Mouse (Mus musculus) CH12.LX (cell line): ENCODE measurements around the gene Fam120a. TPM values are rescaled to one million over a fixed set of nuclear protein-coding genes. Genes with fewer than 3 reads are reported as not detected.

Experiments
- DNase-seq: peaks from one replicate; pipeline ENCODE4 v3.0.0-alpha.2; 2013; ENCODE audit errors: extremely low read depth
- H3K27ac ChIP-seq: 2 replicates; pipeline ENCODE4 v1.5.1; 2012; ENCODE audit warnings: low read depth, mild to moderate bottlenecking, control low read depth, moderate library complexity; ENCODE audit not compliant: insufficient read depth
- H3K27me3 ChIP-seq: replicated peaks from 2 replicates; pipeline ENCODE3; 2012; ENCODE audit warnings: inconsistent platforms
- H3K36me3 ChIP-seq, 2 experiments: replicated peaks in 1 of 2; 2 replicates each; pipeline versions ENCODE3 to v1.6.1; 2012; ENCODE audit warnings: inconsistent platforms in 1 of 2, low read length in 1 of 2, mild to moderate bottlenecking in 1 of 2, mixed read lengths in 1 of 2, moderate library complexity in 1 of 2; ENCODE audit not compliant: control insufficient read depth in 1 of 2, insufficient read depth in 1 of 2
- H3K4me1 ChIP-seq, 2 experiments: 2 replicates each; pipeline ENCODE4 v1.6.1; 2012; ENCODE audit warnings: inconsistent platforms in 1 of 2, moderate library complexity in 1 of 2; ENCODE audit not compliant: insufficient read depth in 2 of 2, control insufficient read depth in 1 of 2
- H3K4me2 ChIP-seq: 2 replicates; pipeline ENCODE4 v1.6.1; 2012; ENCODE audit warnings: low read depth, mild to moderate bottlenecking, control low read depth; ENCODE audit not compliant: poor library complexity, insufficient read depth, severe bottlenecking
- H3K4me3 ChIP-seq, 3 experiments: fragments of 150-350 bp in 1 of 3; sonication (generic) in 1 of 3; replicated peaks in 1 of 3; 2 replicates each; pipeline versions ENCODE3 to v1.5.1; 2011 to 2012; ENCODE audit warnings: low read depth in 2 of 3, low read length in 2 of 3, mild to moderate bottlenecking in 2 of 3, moderate library complexity in 2 of 3, control low read depth in 1 of 3, improper control_type of control experiment in 1 of 3, inconsistent platforms in 1 of 3, mixed read lengths in 1 of 3; ENCODE audit not compliant: poor library complexity in 1 of 3
- H3K79me2 ChIP-seq: replicated peaks from 2 replicates; pipeline ENCODE4 v1.6.1; 2012; ENCODE audit warnings: mild to moderate bottlenecking, moderate library complexity; ENCODE audit not compliant: control insufficient read depth, poor library complexity, insufficient read depth, severe bottlenecking; ENCODE audit errors: extremely low read depth
- H3K9ac ChIP-seq: 2 replicates; pipeline ENCODE4 v1.6.1; 2012; ENCODE audit warnings: low read depth, mild to moderate bottlenecking, control low read depth, moderate library complexity; ENCODE audit not compliant: insufficient read depth
- H3K9me3 ChIP-seq: replicated peaks from 2 replicates; pipeline ENCODE3; 2012; ENCODE audit warnings: low read length, inconsistent platforms, mixed read lengths
- CHD1 ChIP-seq: IDR thresholded peaks from 2 replicates; pipeline ENCODE4 v1.6.1; 2012; ENCODE audit warnings: low read depth, low read length, improper control_type of control experiment, inconsistent platforms
- CTCF ChIP-seq, 2 experiments: IDR thresholded peaks in 1 of 2; conservative IDR thresholded peaks in 1 of 2; 2 replicates each; pipeline ENCODE4 v1.5.1; 2011 to 2012; ENCODE audit warnings: low read depth in 2 of 2, low read length in 2 of 2, improper control_type of control experiment in 1 of 2, inconsistent platforms in 1 of 2, mild to moderate bottlenecking in 1 of 2, moderate library complexity in 1 of 2
- E2F4 ChIP-seq: IDR thresholded peaks from 2 replicates; pipeline ENCODE4 v1.6.1; 2011; ENCODE audit warnings: low read depth, low read length, improper control_type of control experiment; ENCODE audit not compliant: insufficient replicate concordance
- ETS1 ChIP-seq: conservative IDR thresholded peaks from 2 replicates; pipeline ENCODE4 v1.6.1; 2012; ENCODE audit warnings: low read depth, mild to moderate bottlenecking, inconsistent platforms, low read length, improper control_type of control experiment, moderate library complexity
- GABPA ChIP-seq: IDR thresholded peaks from 2 replicates; pipeline ENCODE4 v1.6.1; 2012; ENCODE audit warnings: low read depth, low read length, improper control_type of control experiment, inconsistent platforms; ENCODE audit not compliant: insufficient replicate concordance
- HCFC1 ChIP-seq: IDR thresholded peaks from 2 replicates; pipeline ENCODE4 v1.6.1; 2012; ENCODE audit warnings: low read depth, mild to moderate bottlenecking, inconsistent platforms, low read length, improper control_type of control experiment
- JUN ChIP-seq: IDR thresholded peaks from 2 replicates; pipeline ENCODE4 v1.6.1; 2011; ENCODE audit warnings: low read depth, mild to moderate bottlenecking, low read length, improper control_type of control experiment, moderate library complexity; ENCODE audit not compliant: insufficient read depth
- JUND ChIP-seq: conservative IDR thresholded peaks from 2 replicates; pipeline ENCODE4 v1.6.1; 2011; ENCODE audit warnings: low read depth, low read length, improper control_type of control experiment
- MAFK ChIP-seq: IDR thresholded peaks from 2 replicates; pipeline ENCODE4 v1.6.1; 2011; ENCODE audit warnings: low read length, improper control_type of control experiment; ENCODE audit not compliant: insufficient replicate concordance
- MYC ChIP-seq: IDR thresholded peaks from 2 replicates; pipeline ENCODE4 v1.6.1; 2011; ENCODE audit warnings: low read depth, mild to moderate bottlenecking, improper control_type of control experiment, low read length
- NRF1 ChIP-seq: IDR thresholded peaks from 2 replicates; pipeline ENCODE4 v1.6.1; 2014; ENCODE audit warnings: low read depth, mild to moderate bottlenecking, inconsistent platforms, low read length, improper control_type of control experiment, moderate library complexity
- POLR2A ChIP-seq: IDR thresholded peaks from 2 replicates; pipeline ENCODE4 v1.6.1; 2011; ENCODE audit warnings: low read depth, mild to moderate bottlenecking, improper control_type of control experiment, low read length
- RAD21 ChIP-seq: IDR thresholded peaks from 2 replicates; pipeline ENCODE4 v1.6.1; 2011; ENCODE audit warnings: low read depth, mild to moderate bottlenecking, low read length, improper control_type of control experiment, moderate library complexity
- SMC3 ChIP-seq: IDR thresholded peaks from 2 replicates; pipeline ENCODE4 v1.6.1; 2011; ENCODE audit warnings: low read depth, low read length, improper control_type of control experiment
- USF2 ChIP-seq: conservative IDR thresholded peaks from 2 replicates; pipeline ENCODE4 v1.6.1; 2011; ENCODE audit warnings: low read depth, low read length, improper control_type of control experiment
- ZMIZ1 ChIP-seq: IDR thresholded peaks from 2 replicates; pipeline ENCODE4 v1.6.1; 2012; ENCODE audit warnings: low read depth, mild to moderate bottlenecking, inconsistent platforms, low read length, improper control_type of control experiment
- ZNF384 ChIP-seq: IDR thresholded peaks from 2 replicates; pipeline ENCODE4 v1.6.1; 2012; ENCODE audit warnings: low read depth, low read length, improper control_type of control experiment, inconsistent platforms
- dilution Hi-C: fragments of 300-500 bp; cut with MboI; formaldehyde crosslinking; loops from 2 replicates; pipeline ENCODE4 v1.14.3; 2020; ENCODE audit warnings: low sequenced_read_pairs; ENCODE audit not compliant: extremely low pct_unique_long_range_greater_than_20kb, extremely low pct_ligation_motif_present
- in situ Hi-C: fragments of 300-500 bp; cut with MboI; formaldehyde crosslinking; loops from 3 replicates; pipeline ENCODE4 v1.14.3; 2019; ENCODE audit warnings: low sequenced_read_pairs, low pct_ligation_motif_present, low pct_unique_long_range_greater_than_20kb, mixed read lengths
- polyA plus RNA-seq: library from polyadenylated mRNA; unstranded; fragments of >175 nt; gene quantifications from 2 replicates; pipeline ENCODE4 v1.2.1, GENCODE M21; 2012; ENCODE audit warnings: low read depth; ENCODE audit not compliant: insufficient read length
- total RNA-seq, 2 experiments: library from RNA; depleted of rRNA; stranded (reverse); fragments of 300-350 nt in 1 of 2; fragments of >200 nt in 1 of 2; gene quantifications; 2 replicates each; pipeline ENCODE4 v1.2.3; 2012 to 2014

The Fam120a gene
- total and polyA plus RNA-seq, 3 experiments: 70.0 to 122 (median 82.6) TPM

DNA sequence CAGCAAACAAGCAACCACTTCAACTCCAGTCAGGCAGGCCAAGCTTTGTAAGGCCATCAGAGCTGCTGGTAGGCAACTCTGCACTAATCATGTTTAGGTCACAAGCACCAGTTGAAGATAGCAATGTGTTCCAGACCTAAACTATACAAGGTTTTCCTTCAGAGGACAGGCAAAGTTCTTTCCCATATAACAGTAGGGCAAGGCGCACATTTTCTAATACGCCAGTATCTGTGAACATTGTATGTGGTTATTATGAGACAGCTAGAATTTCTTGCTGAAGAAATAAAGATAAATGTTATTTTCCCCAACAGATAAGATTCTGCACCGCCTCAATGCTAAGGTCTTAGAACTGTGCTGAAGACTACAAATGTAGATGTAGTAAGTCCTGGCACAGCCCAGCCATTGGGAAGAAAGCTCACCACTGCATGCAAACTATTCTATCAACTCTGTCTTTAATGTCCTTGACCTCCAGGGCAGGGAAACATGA, 50.7 kb downstream of the Fam120a start:
- Histone ChIP-seq H3K9me3 (no peaks in the 10 kb centered on the region), H3K4me2 (no peak overlapping the region), H3K79me2 (no peaks in the 10 kb centered on the region; the same call in 1 of the 2 replicates), H3K4me1 (no peaks in the 10 kb centered on the region), H3K27me3 (no peaks in the 10 kb centered on the region), H3K9ac (no peak overlapping the region), H3K36me3 (peaks cover 63 to 92% of the 10 kb centered on the region in 2 experiments), H3K27ac (no peak overlapping the region), H3K4me3 (no peak overlapping the region)
- no peak for DNase-seq
- dilution Hi-C loops: no loop called here
- TF ChIP-seq CHD1: no peak
- TF ChIP-seq HCFC1: no peak
- no peak for TF ChIP-seq MYC
- TF ChIP-seq JUND: no peak
- no peak for TF ChIP-seq ZMIZ1
- in situ Hi-C loops: no loop called here

- H3K27ac ChIP-seq: no peak overlapping the region
- no peaks in the 10 kb centered on the region for H3K4me1 ChIP-seq
- no peak overlapping the region for H3K9ac ChIP-seq
- no peak for DNase-seq
- peaks cover 66 to 91% of the 10 kb centered on the region in 2 experiments for H3K36me3 ChIP-seq
- no peaks in the 10 kb centered on the region; the same call in 1 of the 2 replicates for H3K79me2 ChIP-seq
- H3K9me3 ChIP-seq: no peaks in the 10 kb centered on the region
- H3K27me3 ChIP-seq: no peaks in the 10 kb centered on the region
- dilution Hi-C loops: no loop called here
- TF ChIP-seq USF2 (no peak), ETS1 (no peak), GABPA (no peak), JUN (no peak), MYC (no peak), ZNF384 (no peak), NRF1 (no peak), POLR2A (no peak), RAD21 (no peak)
- H3K4me2 ChIP-seq: no peak overlapping the region
- no peak overlapping the region for H3K4me3 ChIP-seq
- in situ Hi-C loops: no loop called here
Observed at GRCm38 (mm10) chr13:48913680-48914079, 54.1 kb downstream of the Fam120a start.

DNA sequence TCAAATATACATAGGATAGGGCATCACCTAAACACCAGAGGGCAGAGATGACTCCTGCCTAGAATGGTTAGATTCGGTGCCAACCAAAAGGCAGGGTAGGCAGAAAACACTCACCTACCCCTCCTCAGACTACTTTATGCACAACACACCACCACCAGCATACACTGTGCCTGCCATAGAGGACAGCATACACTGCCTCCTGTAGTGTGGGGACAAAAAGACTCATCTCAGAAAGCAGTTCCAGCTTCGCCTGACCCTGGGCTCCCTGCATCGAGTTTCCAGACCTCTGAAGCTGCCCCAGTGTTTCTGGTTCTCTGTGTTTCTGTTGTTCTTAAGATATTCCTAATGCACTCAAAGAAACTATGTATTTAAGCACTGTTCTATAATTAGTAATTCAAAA, 54.7 kb downstream of the Fam120a start:
- TF ChIP-seq E2F4 (no peak), CTCF (conservative IDR thresholded peaks at IDR 0.05 in 1 of 2, IDR thresholded peaks at IDR 0.05 in 1 of 2; ENCODE audit: low read depth in 2 of 2, low read length in 2 of 2) (no peak), MAFK (no peak), GABPA (no peak), SMC3 (no peak), JUN (no peak)
- no peak overlapping the region for H3K4me2 ChIP-seq
- no peak overlapping the region for H3K4me3 ChIP-seq
- no peaks in the 10 kb centered on the region for H3K27me3 ChIP-seq
- no peak overlapping the region for H3K27ac ChIP-seq
- H3K36me3 ChIP-seq: peaks cover 71 to 94% of the 10 kb centered on the region in 2 experiments
- no peak for DNase-seq
- dilution Hi-C loops: no loop called here
- no peak overlapping the region for H3K9ac ChIP-seq
- in situ Hi-C loops: no loop called here
- no peaks in the 10 kb centered on the region for H3K4me1 ChIP-seq
- H3K9me3 ChIP-seq: no peaks in the 10 kb centered on the region
- no peaks in the 10 kb centered on the region; the same call in 1 of the 2 replicates for H3K79me2 ChIP-seq
